19 mouse cellular contexts compared by ENCODE assay signal in genomic region chr13:44583614-44584013, GRCm38 (mm10).
DNase-seq lines count a peak whose midpoint lies in the region; ATAC-seq and TF ChIP-seq lines count a peak whose summit lies in the region.
"Had no signal": no experiment of that assay in that cellular context is flagged by ENCODE, and none has a peak within 500 bp of the region (broad histone marks: within the 10 kb centered on the region; RNA-seq: fewer than 3 reads in every experiment).

No protein-coding gene starts in this region.

- TF ChIP-seq EP300 in MEL (IDR thresholded peaks at IDR 0.05; ENCODE audit: low read depth in 1 of 2, low read length in 2 of 2): no peak

- H3K79me2 ChIP-seq in MEL (ENCODE audit: control insufficient read depth, insufficient read depth, low read length, poor library complexity): no peaks in the 10 kb centered on the region

- TF ChIP-seq POLR2A in MEL (IDR thresholded peaks at IDR 0.05; ENCODE audit: control insufficient read depth in 1 of 2, insufficient read depth in 1 of 2, low read depth in 1 of 2, low read length in 2 of 2, poor library complexity in 1 of 2): no peak

- TF ChIP-seq RAD21 in MEL (IDR thresholded peaks at IDR 0.05; ENCODE audit: low read depth, low read length): no peak

- H3K4me1 ChIP-seq in megakaryocyte, embryonic 14.5 days: peaks cover 97% of the 10 kb centered on the region
- H3K4me1 ChIP-seq in MEL (ENCODE audit: control insufficient read depth in 1 of 2, insufficient read depth in 2 of 2, low read length in 2 of 2): no peaks in the 10 kb centered on the region

- ATAC-seq in megakaryocyte, adult 5-6 weeks (ENCODE audit: poor library complexity, severe bottlenecking): no peak
- ATAC-seq: forebrain, embryonic 14.5 days; hindbrain, embryonic 16.5 days had no signal

- no peaks in the 10 kb centered on the region for H3K27me3 ChIP-seq in megakaryocyte, embryonic 14.5 days (replicated peaks)
- peaks cover 0 to 1% of the 10 kb centered on the region in 2 experiments; a peak in 1 of 4 replicates for H3K27me3 ChIP-seq in MEL (ENCODE audit: control insufficient read depth in 1 of 2, insufficient read depth in 2 of 2, low read length in 2 of 2)
- H3K27me3 ChIP-seq: heart, embryonic 15.5 days had no signal

- peak overlapping the region; percentile 76 for H3K4me3 ChIP-seq in megakaryocyte, embryonic 14.5 days (replicated peaks)
- no peak overlapping the region for H3K4me3 ChIP-seq in MEL (ENCODE audit: control insufficient read depth in 1 of 2, insufficient read depth in 1 of 2, low read depth in 2 of 2, low read length in 2 of 2)
- H3K4me3 ChIP-seq: embryonic facial prominence, embryonic 12.5 days; heart, embryonic 15.5 days had no signal

- peaks cover 6% of the 10 kb centered on the region; the same call in 1 of the 2 replicates for H3K9me3 ChIP-seq in megakaryocyte, embryonic 14.5 days
- H3K9me3 ChIP-seq in MEL (replicated peaks; ENCODE audit: insufficient read depth, low read length): no peaks in the 10 kb centered on the region
- H3K9me3 ChIP-seq: heart, embryonic 15.5 days had no signal

- no peak for TF ChIP-seq CTCF in MEL (IDR thresholded peaks at IDR 0.05 in 2 of 3, conservative IDR thresholded peaks at IDR 0.05 in 1 of 3; ENCODE audit: control insufficient read depth in 1 of 3, insufficient read depth in 1 of 3, low read depth in 2 of 3, low read length in 3 of 3, poor library complexity in 1 of 3, severe bottlenecking in 1 of 3)

- H3K27ac ChIP-seq in MEL (ENCODE audit: control insufficient read depth, low read depth, low read length): no peak overlapping the region
- H3K27ac ChIP-seq: embryonic facial prominence, embryonic 12.5 days had no signal

- DNase-seq in MEL (ENCODE audit: low read depth, low spot score): no peak
- DNase-seq in induced T-regulatory cell, adult 2 months (ENCODE audit: low read depth): peak; percentile 20
- no peak for DNase-seq in lung, postnatal 25 days (ENCODE audit: low spot score)
- DNase-seq in spleen, postnatal 10 days (ENCODE audit: low spot score in 2 of 2): no peak
- DNase-seq: adrenal gland, adult 8-10 months; adrenal gland, postnatal 36 days; cerebellum, adult 2 months; cerebellum, postnatal 10 days; embryo, embryonic 11 days; gastrocnemius, postnatal 36 days; heart, adult 11 months; heart, postnatal 14 days; kidney, adult 11 months had no signal

- H3K9ac ChIP-seq in MEL (ENCODE audit: control insufficient read depth, low read depth, low read length, poor library complexity, severe bottlenecking): no peak overlapping the region
- H3K9ac ChIP-seq: embryonic facial prominence, embryonic 12.5 days; heart, embryonic 15.5 days had no signal

- H3K36me3 ChIP-seq in megakaryocyte, embryonic 14.5 days (replicated peaks; ENCODE audit: low read length): peaks cover 6% of the 10 kb centered on the region
- no peaks in the 10 kb centered on the region for H3K36me3 ChIP-seq in MEL (ENCODE audit: control insufficient read depth in 1 of 2, insufficient read depth in 2 of 2, low read length in 2 of 2)
- H3K36me3 ChIP-seq: embryonic facial prominence, embryonic 12.5 days; heart, embryonic 15.5 days had no signal

TF ChIP-seq in MEL, 35 proteins besides CTCF, POLR2A, EP300 and RAD21:
- TF ChIP-seq ZNF384 (IDR thresholded peaks at IDR 0.05; ENCODE audit: low read depth, low read length): 0 out of 2 replicates have a peak, but pooled peaks have one; percentile 48
- no peak for TF ChIP-seq ZC3H11A (IDR thresholded peaks at IDR 0.05; ENCODE audit: low read depth, low read length)
TF ChIP-seq in MEL: peak in this region for 1.
